Mouse (Mus musculus) midbrain, embryonic 12.5 days (tissue): Measurements from ENCODE around the gene Mroh3. TPM values are rescaled to one million over a fixed set of nuclear protein-coding genes. Genes with fewer than 3 reads are reported as not detected.

Experiments
- ATAC-seq: fragments of 200-750 bp; cut with Nextera tagmentation; 2 replicates; pipeline ENCODE4 v1.8.0; 2017; ENCODE audit warnings: low read depth, moderate TSS enrichment, moderate library complexity; ENCODE audit not compliant: low FRiP score
- H3K27ac ChIP-seq: fragments of 300-500 bp; sonication (generic); replicated peaks from 2 replicates; pipeline ENCODE4 v1.5.1; 2016; ENCODE audit warnings: mild to moderate bottlenecking
- H3K27me3 ChIP-seq: fragments of 300-500 bp; sonication (generic); 2 replicates; pipeline ENCODE4 v1.6.1; 2016; ENCODE audit warnings: mild to moderate bottlenecking
- H3K36me3 ChIP-seq: fragments of 300-500 bp; sonication (generic); 2 replicates; pipeline ENCODE4 v1.6.1; 2016
- H3K4me1 ChIP-seq: fragments of 300-500 bp; sonication (generic); 2 replicates; pipeline ENCODE4 v1.6.1; 2016
- H3K4me2 ChIP-seq: fragments of 300-500 bp; sonication (generic); replicated peaks from 2 replicates; pipeline ENCODE4 v1.6.1; 2016; ENCODE audit warnings: mild to moderate bottlenecking, moderate library complexity
- H3K4me3 ChIP-seq: fragments of 300-500 bp; sonication (generic); 2 replicates; pipeline ENCODE4 v1.5.1; 2016; ENCODE audit warnings: mild to moderate bottlenecking
- H3K9ac ChIP-seq: fragments of 300-500 bp; sonication (generic); replicated peaks from 2 replicates; pipeline ENCODE4 v1.6.1; 2016; ENCODE audit warnings: mild to moderate bottlenecking, moderate library complexity
- H3K9me3 ChIP-seq: fragments of 300-500 bp; sonication (generic); 2 replicates; pipeline ENCODE4 v1.6.1; 2016; ENCODE audit warnings: mild to moderate bottlenecking
- WGBS: fragments of 180-500 bp; shearing (Covaris S2); methylation state at CpG from one replicate; pipeline ENCODE4 v1.1.7; 2016; 5-methylcytosine and 5-hydroxymethylcytosine counted together
- polyA plus RNA-seq: library from polyadenylated mRNA; unstranded; fragments of >200 nt; fragmentation: Nextera tagmentation; extraction: Ambion mirVana; gene quantifications from 2 replicates; pipeline ENCODE4 v1.2.1, GENCODE M21; 2016

Gene Mroh3
- polyA plus RNA-seq, 1 experiment from 2014 or later = 0.43 TPM

GRCm38 (mm10) chr1:136226626-136227025, 14.0 kb upstream of the Mroh3 start:
- peaks cover 39% of the 10 kb centered on the region for H3K36me3 ChIP-seq
- H3K9ac ChIP-seq = no peak overlapping the region
- no peak for ATAC-seq
- peaks cover 46% of the 10 kb centered on the region for H3K4me1 ChIP-seq
- no peak overlapping the region for H3K27ac ChIP-seq
- no peaks in the 10 kb centered on the region for H3K9me3 ChIP-seq
- H3K4me2 ChIP-seq = no peak overlapping the region
- peaks cover 47% of the 10 kb centered on the region for H3K27me3 ChIP-seq
- WGBS = 96% methylated on average over 8 of the region's 8 CpGs
- no peak overlapping the region for H3K4me3 ChIP-seq

DNA sequence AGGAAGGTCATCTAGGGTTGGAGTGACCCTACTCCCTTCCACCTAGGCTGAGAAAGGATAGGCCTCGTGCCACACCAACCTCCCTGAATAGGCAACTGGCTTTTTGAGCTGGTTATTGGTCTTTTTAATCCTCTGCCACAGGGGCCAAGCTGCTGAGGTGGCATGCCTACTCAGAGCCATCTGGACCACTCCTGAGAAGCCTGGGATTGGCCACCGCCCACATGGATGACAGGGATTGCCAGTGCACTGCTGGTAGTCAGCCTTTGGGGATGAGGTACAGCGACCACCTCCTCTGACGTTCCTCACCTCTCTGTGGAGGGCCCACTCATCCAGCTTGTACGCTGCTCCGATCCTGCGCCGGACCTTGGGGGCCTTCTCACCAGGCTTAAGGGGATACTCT, 13.2 kb upstream of the Mroh3 start:
- no peak for ATAC-seq
- WGBS = 91% methylated on average over 8 of the region's 8 CpGs
- Histone ChIP-seq H3K4me3 (no peak overlapping the region), H3K27me3 (peaks cover 43% of the 10 kb centered on the region), H3K4me1 (peaks cover 38% of the 10 kb centered on the region), H3K4me2 (no peak overlapping the region), H3K36me3 (peaks cover 42% of the 10 kb centered on the region), H3K9ac (no peak overlapping the region), H3K9me3 (no peaks in the 10 kb centered on the region), H3K27ac (no peak overlapping the region)

DNA sequence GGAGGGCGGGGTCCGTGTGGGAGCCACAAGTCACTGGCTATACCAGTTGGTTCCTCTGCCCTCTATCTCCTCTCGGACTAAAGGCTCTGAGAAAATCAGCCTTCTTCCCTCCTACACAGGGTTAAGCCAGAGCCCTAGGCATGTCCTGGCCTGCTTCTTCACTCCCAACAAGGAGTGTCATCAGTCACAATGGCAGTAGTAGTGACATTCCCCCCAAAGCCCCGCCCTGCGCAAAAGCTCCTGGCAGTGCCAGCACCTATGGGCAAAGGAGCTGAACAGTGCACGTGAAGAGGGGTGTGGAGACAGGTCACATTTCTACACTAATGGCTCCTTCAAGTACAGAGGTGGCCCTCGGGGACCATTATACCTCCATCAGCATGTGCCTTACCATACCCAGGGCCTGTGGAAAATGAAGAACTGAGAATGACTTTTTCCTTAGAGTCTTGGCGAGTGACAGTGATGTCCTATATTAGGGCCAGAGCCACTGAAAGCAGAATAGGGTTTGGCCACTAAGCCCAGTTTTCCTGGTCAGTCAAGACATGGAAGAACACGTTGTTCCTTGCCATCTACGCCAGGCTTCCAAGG, 11.2 kb upstream of the Mroh3 start:
- Histone ChIP-seq H3K27ac (no peak overlapping the region), H3K27me3 (peaks cover 29% of the 10 kb centered on the region), H3K9me3 (no peaks in the 10 kb centered on the region), H3K4me2 (no peak overlapping the region), H3K9ac (no peak overlapping the region), H3K4me1 (peaks cover 18% of the 10 kb centered on the region), H3K4me3 (no peak overlapping the region), H3K36me3 (peaks cover 60% of the 10 kb centered on the region)
- WGBS = 93% methylated on average over 10 of the region's 10 CpGs
- no peak for ATAC-seq

- 91% methylated on average over 10 of the region's 10 CpGs for WGBS
- H3K27me3 ChIP-seq = peaks cover 21% of the 10 kb centered on the region
- no peak overlapping the region for H3K27ac ChIP-seq
- H3K4me2 ChIP-seq = no peak overlapping the region
- no peak overlapping the region for H3K4me3 ChIP-seq
- 0 out of 2 replicates have a peak, but pooled peaks cover 5% of the 10 kb centered on the region for H3K4me1 ChIP-seq
- H3K36me3 ChIP-seq = peaks cover 75% of the 10 kb centered on the region
- no peaks in the 10 kb centered on the region for H3K9me3 ChIP-seq
- no peak for ATAC-seq
- H3K9ac ChIP-seq = no peak overlapping the region
These were observed 9.8 kb upstream of the Mroh3 start for GRCm38 (mm10) chr1:136222386-136222785.

GRCm38 (mm10) chr1:136220037-136220871, 7.6 kb upstream of the Mroh3 start:
- Histone ChIP-seq H3K36me3 (peaks cover 73% of the 10 kb centered on the region), H3K27ac (no peak overlapping the region)

DNA sequence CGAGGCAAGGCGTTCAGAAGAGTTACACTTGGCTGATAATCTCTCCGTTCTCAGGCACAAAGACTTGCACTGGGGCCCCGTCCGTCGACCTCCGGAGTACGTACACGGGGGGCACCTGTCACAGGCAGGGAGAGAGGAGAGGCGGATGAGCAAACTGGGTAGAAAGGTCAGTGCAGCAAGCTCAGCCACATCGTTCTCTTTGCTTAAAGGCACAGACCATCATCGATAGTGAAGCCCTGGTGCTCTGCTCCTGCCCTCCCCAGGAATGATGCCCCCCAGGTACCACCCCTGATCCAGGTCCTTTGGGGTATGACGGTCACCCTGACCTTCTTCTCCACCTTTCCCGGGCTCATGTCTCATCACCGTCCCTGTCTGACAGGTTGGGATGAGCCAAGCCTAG, 1.7 kb upstream of the Mroh3 start:
- no peak for ATAC-seq
- Histone ChIP-seq H3K4me1 (no peaks in the 10 kb centered on the region), H3K36me3 (peaks cover 38% of the 10 kb centered on the region), H3K9me3 (no peaks in the 10 kb centered on the region), H3K4me2 (no peak overlapping the region), H3K27me3 (no peaks in the 10 kb centered on the region), H3K4me3 (no peak overlapping the region), H3K9ac (no peak overlapping the region), H3K27ac (no peak overlapping the region)
- WGBS = 78% methylated on average over 15 of the region's 15 CpGs

More at GRCm38 (mm10) chr1:136220037-136220871, 7.6 kb upstream of the Mroh3 start:
- H3K4me1 ChIP-seq = no peaks in the 10 kb centered on the region
- H3K4me2 ChIP-seq = no peak overlapping the region
- no peak overlapping the region for H3K4me3 ChIP-seq
- no peak overlapping the region for H3K9ac ChIP-seq
- 0 out of 2 replicates have a peak, but pooled peaks cover 3% of the 10 kb centered on the region for H3K27me3 ChIP-seq
- H3K9me3 ChIP-seq = no peaks in the 10 kb centered on the region
- ATAC-seq = no peak
- 91% methylated on average over 10 of the region's 10 CpGs for WGBS

GRCm38 (mm10) chr1:136190033-136190432, 22.6 kb downstream of the Mroh3 start:
- WGBS = 90% methylated on average over 5 of the region's 5 CpGs
- no peak overlapping the region for H3K4me2 ChIP-seq
- ATAC-seq = no peak

DNA sequence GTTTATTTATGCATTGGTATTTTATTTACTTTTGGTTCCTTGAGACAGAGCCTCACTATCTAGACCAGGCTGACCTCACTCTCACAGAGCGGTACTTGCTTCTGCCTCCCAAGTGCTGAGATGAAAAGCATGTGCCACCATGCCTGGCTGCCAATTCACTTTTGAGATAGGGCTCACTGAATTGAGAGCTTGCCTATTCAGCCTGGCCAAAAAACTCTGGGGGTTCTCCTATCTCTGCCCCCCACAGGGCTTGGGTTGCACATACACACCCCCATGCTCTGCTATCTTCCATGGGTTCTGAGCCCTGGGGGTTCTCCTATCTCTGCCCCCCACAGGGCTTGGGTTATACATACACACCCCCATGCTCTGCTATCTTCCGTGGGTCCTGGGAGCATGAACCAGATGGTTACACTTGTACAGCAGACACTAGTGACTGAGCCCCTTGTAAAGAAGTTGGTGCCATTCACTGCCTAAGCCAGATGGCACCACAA, 33.1 kb downstream of the Mroh3 start:
- Histone ChIP-seq H3K27me3 (peaks cover 7% of the 10 kb centered on the region; the same call in 1 of the 2 replicates), H3K4me2 (no peak overlapping the region), H3K4me3 (no peak overlapping the region), H3K4me1 (peaks cover 11% of the 10 kb centered on the region), H3K36me3 (peaks cover 26% of the 10 kb centered on the region), H3K27ac (no peak overlapping the region), H3K9me3 (no peaks in the 10 kb centered on the region), H3K9ac (no peak overlapping the region)
- WGBS = 75% methylated on average over 2 of the region's 2 CpGs
- no peak for ATAC-seq

More at GRCm38 (mm10) chr1:136190033-136190432, 22.6 kb downstream of the Mroh3 start:
- Histone ChIP-seq H3K9me3 (no peaks in the 10 kb centered on the region), H3K9ac (no peak overlapping the region), H3K27ac (no peak overlapping the region), H3K4me1 (no peaks in the 10 kb centered on the region), H3K36me3 (no peaks in the 10 kb centered on the region), H3K4me3 (no peak overlapping the region), H3K27me3 (no peaks in the 10 kb centered on the region)

GRCm38 (mm10) chr1:136178741-136179140, 33.9 kb downstream of the Mroh3 start:
- peaks cover 35% of the 10 kb centered on the region for H3K36me3 ChIP-seq
- peaks cover 11% of the 10 kb centered on the region; the same call in 1 of the 2 replicates for H3K27me3 ChIP-seq
- no peak overlapping the region for H3K27ac ChIP-seq
- H3K4me3 ChIP-seq = no peak overlapping the region
- H3K9me3 ChIP-seq = no peaks in the 10 kb centered on the region
- peaks cover 19% of the 10 kb centered on the region for H3K4me1 ChIP-seq
- no peak overlapping the region for H3K4me2 ChIP-seq
- no peak for ATAC-seq
- H3K9ac ChIP-seq = no peak overlapping the region
- 70% methylated on average over 6 of the region's 6 CpGs for WGBS

DNA sequence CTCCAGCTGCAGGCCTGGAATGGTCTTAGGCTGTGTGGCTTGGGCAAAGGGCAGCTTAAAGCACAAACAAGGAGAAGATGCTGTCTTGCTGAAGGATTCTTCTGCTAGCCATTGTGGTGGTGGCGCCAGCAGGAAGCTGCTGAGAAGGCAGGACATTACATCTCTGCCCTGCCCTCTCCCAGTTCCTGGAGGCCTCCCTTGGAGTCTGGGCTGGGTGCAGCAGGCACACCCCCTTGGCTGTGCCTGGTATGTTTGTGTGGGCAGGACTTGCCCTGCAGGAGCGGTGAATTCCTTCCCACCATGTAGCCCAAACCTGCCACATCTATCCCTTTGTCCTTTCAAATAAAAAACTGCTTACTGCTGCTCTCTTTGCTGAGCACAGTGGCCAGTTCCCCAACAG, 35.5 kb downstream of the Mroh3 start:
- ATAC-seq = no peak
- 80% methylated on average over 2 of the region's 2 CpGs for WGBS
- Histone ChIP-seq H3K9ac (no peak overlapping the region), H3K4me1 (peaks cover 27% of the 10 kb centered on the region), H3K27ac (no peak overlapping the region), H3K4me3 (no peak overlapping the region), H3K27me3 (peaks cover 11% of the 10 kb centered on the region; the same call in 1 of the 2 replicates), H3K4me2 (no peak overlapping the region), H3K36me3 (peaks cover 48% of the 10 kb centered on the region), H3K9me3 (no peaks in the 10 kb centered on the region)

DNA sequence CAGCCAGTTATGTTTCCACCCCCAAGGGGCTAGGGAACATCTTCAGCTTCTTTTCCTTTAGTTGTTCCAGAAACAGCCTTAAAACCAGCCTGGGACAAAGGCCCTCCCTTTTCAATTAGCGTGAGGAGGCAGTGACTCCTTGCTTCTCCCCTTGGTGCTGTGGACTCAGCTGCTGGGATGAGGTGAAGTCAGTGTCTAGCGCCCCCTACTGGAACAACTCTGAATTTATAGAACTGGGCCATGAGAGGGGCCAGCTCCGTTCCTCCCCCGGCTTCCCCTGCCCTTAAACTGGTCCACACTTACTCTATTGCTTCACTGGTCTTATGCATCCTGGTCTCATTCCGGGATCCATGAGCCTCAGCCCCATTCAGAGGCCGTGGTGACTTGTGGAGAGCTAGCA, 37.4 kb downstream of the Mroh3 start:
- no peak for ATAC-seq
- H3K4me2 ChIP-seq = no peak overlapping the region
- no peak overlapping the region for H3K9ac ChIP-seq
- no peaks in the 10 kb centered on the region for H3K9me3 ChIP-seq
- peaks cover 11% of the 10 kb centered on the region; the same call in 1 of the 2 replicates for H3K27me3 ChIP-seq
- no peak overlapping the region for H3K4me3 ChIP-seq
- peaks cover 64% of the 10 kb centered on the region for H3K36me3 ChIP-seq
- no peak overlapping the region for H3K27ac ChIP-seq
- peaks cover 25% of the 10 kb centered on the region for H3K4me1 ChIP-seq
- WGBS = 33% methylated on average over 6 of the region's 6 CpGs

DNA sequence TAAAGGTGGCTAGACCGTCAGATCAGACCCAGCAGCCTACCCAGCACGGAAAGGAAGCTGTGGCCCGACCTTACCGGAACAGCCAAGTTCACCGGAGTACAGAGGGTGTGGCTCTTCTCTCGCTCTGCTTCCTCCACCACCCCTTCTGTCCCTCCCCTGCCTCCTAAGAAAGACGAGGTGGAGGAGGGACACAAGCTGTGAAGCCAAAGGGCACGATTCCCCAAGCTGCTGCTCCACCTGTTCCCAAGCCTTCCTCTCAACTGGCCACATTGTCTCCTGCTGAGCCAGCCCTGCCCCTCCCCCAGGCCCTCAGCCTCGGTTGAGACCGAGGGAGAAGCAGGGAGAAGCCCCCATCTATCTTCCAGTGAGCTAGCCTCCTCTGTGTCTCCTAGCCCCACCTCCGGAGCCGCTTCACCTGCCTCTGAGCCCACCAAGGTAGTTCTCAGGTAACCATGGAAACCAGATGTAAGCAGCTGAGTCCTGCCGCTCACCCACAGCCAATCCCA, 38.5 kb downstream of the Mroh3 start:
- Histone ChIP-seq H3K27ac (no peak overlapping the region), H3K9ac (no peak overlapping the region), H3K9me3 (no peaks in the 10 kb centered on the region), H3K27me3 (peaks cover 11% of the 10 kb centered on the region; the same call in 1 of the 2 replicates), H3K4me3 (no peak overlapping the region), H3K36me3 (peaks cover 68% of the 10 kb centered on the region), H3K4me2 (no peak overlapping the region; the same call in 1 of the 2 replicates), H3K4me1 (peaks cover 25% of the 10 kb centered on the region)
- 6% methylated on average over 13 of the region's 13 CpGs for WGBS
- ATAC-seq = 0 out of 2 replicates have a peak, but pooled peaks have one; percentile 3
